Mouse (Mus musculus): ENCODE results near the gene Pcnx3. TPM values are rescaled to one million over a fixed set of nuclear protein-coding genes. Genes with fewer than 3 reads are reported as not detected.

Pcnx3 gene
- total and polyA plus RNA-seq, 3 experiments: 7.1 to 34.5 (median 28.6) TPM

GRCm38 (mm10) chr19:5647791-5648190, 40.9 kb downstream of the Pcnx3 start:
- no peak for DNase-seq (ENCODE audit: extremely low read depth)
- peak overlapping the region; percentile 76; the same call in 1 of the 2 replicates for H3K27ac ChIP-seq (ENCODE audit: insufficient read depth, low read depth)
- no peak overlapping the region for H3K4me3 ChIP-seq (replicated peaks in 1 of 3; ENCODE audit: low read depth in 2 of 3, low read length in 2 of 3, poor library complexity in 1 of 3)
- no peaks in the 10 kb centered on the region for H3K9me3 ChIP-seq (replicated peaks; ENCODE audit: low read length)
- H3K79me2 ChIP-seq (replicated peaks; ENCODE audit: control insufficient read depth, extremely low read depth, insufficient read depth, poor library complexity, severe bottlenecking): no peaks in the 10 kb centered on the region
- in situ Hi-C loops (cut with MboI; ENCODE audit: low pct_ligation_motif_present, low pct_unique_long_range_greater_than_20kb, low sequenced_read_pairs) (no loop called here), dilution Hi-C loops (cut with MboI; ENCODE audit: extremely low pct_ligation_motif_present, extremely low pct_unique_long_range_greater_than_20kb, low sequenced_read_pairs) (no loop called here)
- peaks cover 9 to 23% of the 10 kb centered on the region in 2 experiments for H3K4me1 ChIP-seq (ENCODE audit: control insufficient read depth in 1 of 2, insufficient read depth in 2 of 2)
- 0 out of 2 replicates have a peak overlapping the region, but pooled peaks have one; percentile 47 for H3K9ac ChIP-seq (ENCODE audit: insufficient read depth, low read depth)
- no peaks in the 10 kb centered on the region for H3K27me3 ChIP-seq (replicated peaks)
- TF ChIP-seq NRF1 (IDR thresholded peaks at IDR 0.05; ENCODE audit: low read depth, low read length) (no peak), MAFK (IDR thresholded peaks at IDR 0.05; ENCODE audit: insufficient replicate concordance, low read length) (no peak), RCOR1 (conservative IDR thresholded peaks at IDR 0.05; ENCODE audit: low read depth, low read length) (no peak), MAX (IDR thresholded peaks at IDR 0.05; ENCODE audit: low read length) (no peak), GABPA (IDR thresholded peaks at IDR 0.05; ENCODE audit: insufficient replicate concordance, low read depth, low read length) (no peak), CTCF (conservative IDR thresholded peaks at IDR 0.05 in 1 of 2, IDR thresholded peaks at IDR 0.05 in 1 of 2; ENCODE audit: low read depth in 2 of 2, low read length in 2 of 2) (no peak)
- H3K36me3 ChIP-seq (replicated peaks in 1 of 2; ENCODE audit: control insufficient read depth in 1 of 2, insufficient read depth in 1 of 2, low read length in 1 of 2): peaks cover 67 to 84% of the 10 kb centered on the region in 2 experiments
- no peak overlapping the region for H3K4me2 ChIP-seq (ENCODE audit: insufficient read depth, low read depth, poor library complexity, severe bottlenecking)

GRCm38 (mm10) chr19:5646731-5647330, 41.9 kb downstream of the Pcnx3 start:
- Histone ChIP-seq H3K9me3 (replicated peaks; ENCODE audit: low read length) (no peaks in the 10 kb centered on the region), H3K27me3 (replicated peaks) (no peaks in the 10 kb centered on the region), H3K27ac (ENCODE audit: insufficient read depth, low read depth) (no peak overlapping the region), H3K79me2 (replicated peaks; ENCODE audit: control insufficient read depth, extremely low read depth, insufficient read depth, poor library complexity, severe bottlenecking) (no peaks in the 10 kb centered on the region), H3K4me1 (ENCODE audit: control insufficient read depth in 1 of 2, insufficient read depth in 2 of 2) (peaks cover 9 to 23% of the 10 kb centered on the region in 2 experiments), H3K4me2 (ENCODE audit: insufficient read depth, low read depth, poor library complexity, severe bottlenecking) (no peak overlapping the region), H3K4me3 (replicated peaks in 1 of 3; ENCODE audit: low read depth in 2 of 3, low read length in 2 of 3, poor library complexity in 1 of 3) (no peak overlapping the region), H3K9ac (ENCODE audit: insufficient read depth, low read depth) (no peak overlapping the region), H3K36me3 (replicated peaks in 1 of 2; ENCODE audit: control insufficient read depth in 1 of 2, insufficient read depth in 1 of 2, low read length in 1 of 2) (peaks cover 70 to 84% of the 10 kb centered on the region in 2 experiments)
- in situ Hi-C loops (cut with MboI; ENCODE audit: low pct_ligation_motif_present, low pct_unique_long_range_greater_than_20kb, low sequenced_read_pairs) (no loop called here), dilution Hi-C loops (cut with MboI; ENCODE audit: extremely low pct_ligation_motif_present, extremely low pct_unique_long_range_greater_than_20kb, low sequenced_read_pairs) (no loop called here)
- no peak for DNase-seq (ENCODE audit: extremely low read depth)
- TF ChIP-seq SMC3 (IDR thresholded peaks at IDR 0.05; ENCODE audit: low read depth, low read length) (no peak), KAT2A (IDR thresholded peaks at IDR 0.05; ENCODE audit: insufficient replicate concordance, low read length) (no peak), ELF1 (IDR thresholded peaks at IDR 0.05; ENCODE audit: low read depth, low read length) (no peak), ZC3H11A (IDR thresholded peaks at IDR 0.05; ENCODE audit: low read depth, low read length) (no peak), CTCF (conservative IDR thresholded peaks at IDR 0.05 in 1 of 2, IDR thresholded peaks at IDR 0.05 in 1 of 2; ENCODE audit: low read depth in 2 of 2, low read length in 2 of 2) (no peak), ETS1 (conservative IDR thresholded peaks at IDR 0.05; ENCODE audit: low read depth, low read length) (no peak), IRF4 (IDR thresholded peaks at IDR 0.05; ENCODE audit: low read depth, low read length) (no peak), E2F4 (IDR thresholded peaks at IDR 0.05; ENCODE audit: insufficient replicate concordance, low read depth, low read length) (no peak), ZKSCAN1 (IDR thresholded peaks at IDR 0.05; ENCODE audit: borderline replicate concordance, low read depth, low read length) (no peak), NRF1 (IDR thresholded peaks at IDR 0.05; ENCODE audit: low read depth, low read length) (no peak), PAX5 (IDR thresholded peaks at IDR 0.05; ENCODE audit: low read length) (no peak), CHD1 (IDR thresholded peaks at IDR 0.05; ENCODE audit: low read depth, low read length) (no peak), NELFE (IDR thresholded peaks at IDR 0.05; ENCODE audit: low read depth, low read length) (no peak), USF2 (conservative IDR thresholded peaks at IDR 0.05; ENCODE audit: low read depth, low read length) (no peak)
